Mouse (Mus musculus): ENCODE measurements around the gene Kif6. TPM values are rescaled to one million over a fixed set of nuclear protein-coding genes. Genes with fewer than 3 reads are reported as not detected.
A peak's percentile ranks its signal among the peaks of the same experiment; 100 is the strongest.

Kif6 gene
- polyA plus RNA-seq, 1 experiment from 2014 or later: 3.1 TPM

DNA sequence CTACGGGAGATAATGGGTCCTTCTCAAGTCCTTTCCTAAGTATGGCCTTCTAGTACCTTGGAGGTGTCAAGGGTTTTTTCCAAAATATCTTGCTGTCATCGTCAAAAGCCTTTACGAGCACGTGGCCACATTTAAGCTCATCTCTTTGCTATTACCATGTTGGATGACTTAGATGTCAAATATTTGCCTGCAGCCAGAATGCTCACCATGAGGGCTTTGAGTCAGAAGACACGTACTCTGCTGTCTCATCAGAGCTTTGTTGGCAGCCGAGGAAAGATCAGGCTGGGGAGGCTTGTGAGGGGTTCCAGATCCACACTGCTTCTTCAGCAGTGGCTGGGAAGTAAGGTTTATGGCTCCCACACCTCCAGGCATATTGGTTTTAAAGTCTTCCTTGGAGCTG lies 53.4 kb downstream of the Kif6 start:
- H3K4me1 ChIP-seq (ENCODE audit: control insufficient read depth, insufficient read depth, low read length): no peaks in the 10 kb centered on the region
- H3K4me2 ChIP-seq (ENCODE audit: low read depth, low read length): no peak overlapping the region
- H3K36me3 ChIP-seq (replicated peaks; ENCODE audit: control insufficient read depth, insufficient read depth, low read depth, low read length): no peaks in the 10 kb centered on the region
- no peaks in the 10 kb centered on the region for H3K27me3 ChIP-seq (ENCODE audit: control insufficient read depth, insufficient read depth, low read length)
- DNase-seq (ENCODE audit: low spot score) (no peak), ATAC-seq (replicated peaks; ENCODE audit: insufficient number of reproducible peaks, low FRiP score, low TSS enrichment, low read depth) (no peak)
- no peak overlapping the region for H3K27ac ChIP-seq (replicated peaks; ENCODE audit: low read depth, low read length)
- no peaks in the 10 kb centered on the region for H3K9me3 ChIP-seq (replicated peaks; ENCODE audit: control insufficient read depth, low read length)
- WGBS: 88% methylated on average over 6 of the region's 6 CpGs
- H3K4me3 ChIP-seq (ENCODE audit: low read depth, low read length): no peak overlapping the region
- H3K9ac ChIP-seq (replicated peaks; ENCODE audit: low read length): no peak overlapping the region

DNA sequence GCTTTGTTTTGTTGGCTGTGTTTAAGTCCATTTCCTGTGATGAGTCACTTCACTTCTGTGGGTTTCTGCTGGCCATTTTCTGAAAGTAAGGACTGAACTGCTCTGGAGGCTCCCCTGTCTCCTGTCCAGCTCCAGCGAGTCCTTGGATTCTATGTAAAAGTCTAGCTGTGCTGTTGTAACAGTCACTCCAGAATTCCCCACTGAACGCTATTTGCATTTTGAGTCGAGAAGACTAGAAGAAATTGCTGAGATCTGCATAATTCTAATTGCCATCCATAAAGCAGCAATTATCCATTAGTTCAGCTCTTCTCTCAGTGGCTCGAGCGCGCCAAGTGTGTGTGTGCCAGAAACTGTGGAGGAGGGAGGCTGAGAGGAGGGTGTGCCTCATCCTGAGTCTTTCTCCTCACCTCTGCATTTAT lies 57.0 kb downstream of the Kif6 start:
- Histone ChIP-seq H3K36me3 (replicated peaks; ENCODE audit: control insufficient read depth, insufficient read depth, low read depth, low read length) (no peaks in the 10 kb centered on the region), H3K9ac (replicated peaks; ENCODE audit: low read length) (no peak overlapping the region), H3K9me3 (replicated peaks; ENCODE audit: control insufficient read depth, low read length) (no peaks in the 10 kb centered on the region), H3K4me2 (ENCODE audit: low read depth, low read length) (no peak overlapping the region), H3K27ac (replicated peaks; ENCODE audit: low read depth, low read length) (no peak overlapping the region), H3K4me1 (ENCODE audit: control insufficient read depth, insufficient read depth, low read length) (no peaks in the 10 kb centered on the region), H3K4me3 (ENCODE audit: low read depth, low read length) (no peak overlapping the region), H3K27me3 (ENCODE audit: control insufficient read depth, insufficient read depth, low read length) (no peaks in the 10 kb centered on the region)
- no peak for DNase-seq (ENCODE audit: low spot score)
- no peak for ATAC-seq (replicated peaks; ENCODE audit: insufficient number of reproducible peaks, low FRiP score, low TSS enrichment, low read depth)
- WGBS: 66% methylated on average over 6 of the region's 6 CpGs

DNA sequence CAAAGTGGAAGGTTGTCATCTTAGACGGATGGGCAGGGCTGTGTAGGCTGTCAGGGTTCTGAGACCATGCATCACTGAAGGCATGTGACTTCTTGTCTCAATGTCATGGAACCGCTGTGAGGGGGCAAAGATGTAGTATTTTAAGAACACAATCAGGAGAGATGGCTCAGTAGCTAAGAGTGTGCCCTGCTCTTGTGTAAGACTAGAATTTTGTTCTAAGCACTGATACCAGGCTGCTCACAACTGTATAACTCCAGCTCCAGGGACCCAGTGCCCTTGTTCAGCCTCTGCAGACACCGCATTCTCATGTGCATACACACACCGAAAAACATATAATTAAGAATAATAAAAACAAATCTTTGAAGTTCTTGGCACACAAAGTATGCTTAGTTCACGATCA lies 57.5 kb downstream of the Kif6 start:
- H3K9me3 ChIP-seq (replicated peaks; ENCODE audit: control insufficient read depth, low read length): no peaks in the 10 kb centered on the region
- DNase-seq (ENCODE audit: low spot score): no peak
- H3K4me2 ChIP-seq (ENCODE audit: low read depth, low read length): no peak overlapping the region
- H3K36me3 ChIP-seq (replicated peaks; ENCODE audit: control insufficient read depth, insufficient read depth, low read depth, low read length): no peaks in the 10 kb centered on the region
- H3K4me1 ChIP-seq (ENCODE audit: control insufficient read depth, insufficient read depth, low read length): no peaks in the 10 kb centered on the region
- H3K27ac ChIP-seq (replicated peaks; ENCODE audit: low read depth, low read length): no peak overlapping the region
- 91% methylated on average over 5 of the region's 5 CpGs for WGBS
- H3K27me3 ChIP-seq (ENCODE audit: control insufficient read depth, insufficient read depth, low read length): no peaks in the 10 kb centered on the region
- no peak for ATAC-seq (replicated peaks; ENCODE audit: insufficient number of reproducible peaks, low FRiP score, low TSS enrichment, low read depth)
- no peak overlapping the region for H3K4me3 ChIP-seq (ENCODE audit: low read depth, low read length)
- H3K9ac ChIP-seq (replicated peaks; ENCODE audit: low read length): no peak overlapping the region

DNA sequence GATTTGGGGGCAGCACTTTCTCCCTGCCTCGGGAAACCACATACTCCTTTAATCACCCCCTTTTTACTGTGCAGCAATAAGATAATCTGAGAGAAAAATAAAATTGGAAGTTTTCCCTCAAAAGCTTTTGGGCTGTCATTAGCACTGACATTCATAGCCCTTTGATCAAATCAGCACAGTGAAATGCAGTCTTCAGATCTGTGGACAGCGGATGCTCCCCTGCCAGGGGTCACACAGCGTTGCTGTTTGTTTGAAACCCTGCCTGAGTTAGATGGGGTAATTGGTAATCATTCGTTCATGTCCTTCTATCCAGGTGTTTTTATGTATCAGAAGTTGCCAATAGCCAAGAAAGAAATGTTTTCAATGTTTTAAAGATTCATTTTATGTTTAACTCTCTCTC lies 60.7 kb downstream of the Kif6 start:
- no peaks in the 10 kb centered on the region for H3K4me1 ChIP-seq (ENCODE audit: control insufficient read depth, insufficient read depth, low read length)
- H3K27ac ChIP-seq (replicated peaks; ENCODE audit: low read depth, low read length): no peak overlapping the region
- H3K4me2 ChIP-seq (ENCODE audit: low read depth, low read length): no peak overlapping the region
- ATAC-seq (replicated peaks; ENCODE audit: insufficient number of reproducible peaks, low FRiP score, low TSS enrichment, low read depth) (no peak), DNase-seq (ENCODE audit: low spot score) (no peak)
- WGBS: 62% methylated on average over 4 of the region's 4 CpGs
- H3K9ac ChIP-seq (replicated peaks; ENCODE audit: low read length): no peak overlapping the region
- no peaks in the 10 kb centered on the region for H3K9me3 ChIP-seq (replicated peaks; ENCODE audit: control insufficient read depth, low read length)
- H3K27me3 ChIP-seq (ENCODE audit: control insufficient read depth, insufficient read depth, low read length): no peaks in the 10 kb centered on the region
- no peak overlapping the region for H3K4me3 ChIP-seq (ENCODE audit: low read depth, low read length)
- H3K36me3 ChIP-seq (replicated peaks; ENCODE audit: control insufficient read depth, insufficient read depth, low read depth, low read length): no peaks in the 10 kb centered on the region

DNA sequence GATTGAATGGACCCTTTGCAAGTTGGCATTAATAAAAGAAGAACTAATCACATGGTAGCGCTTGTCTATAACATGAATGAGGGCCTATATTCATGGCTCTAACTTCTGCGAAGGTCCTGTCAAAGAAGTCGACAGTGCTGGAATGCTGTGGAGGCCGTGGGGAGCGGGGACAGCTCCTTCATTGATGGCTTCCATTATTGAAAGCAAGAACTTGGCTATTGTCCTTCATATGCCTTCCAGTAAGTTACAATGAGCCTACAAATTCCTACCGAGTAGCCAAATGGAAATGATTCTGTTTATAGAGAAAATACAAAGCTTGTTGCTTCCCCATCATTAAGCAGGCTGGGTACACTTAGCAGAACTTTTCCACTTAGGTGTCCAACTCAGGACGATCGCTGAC lies 66.5 kb downstream of the Kif6 start:
- no peak overlapping the region for H3K27ac ChIP-seq (replicated peaks; ENCODE audit: low read depth, low read length)
- no peaks in the 10 kb centered on the region for H3K27me3 ChIP-seq (ENCODE audit: control insufficient read depth, insufficient read depth, low read length)
- H3K36me3 ChIP-seq (replicated peaks; ENCODE audit: control insufficient read depth, insufficient read depth, low read depth, low read length): no peaks in the 10 kb centered on the region
- H3K4me2 ChIP-seq (ENCODE audit: low read depth, low read length): no peak overlapping the region
- H3K4me1 ChIP-seq (ENCODE audit: control insufficient read depth, insufficient read depth, low read length): no peaks in the 10 kb centered on the region
- DNase-seq (ENCODE audit: low spot score): no peak
- no peak overlapping the region for H3K4me3 ChIP-seq (ENCODE audit: low read depth, low read length)
- 70% methylated on average over 8 of the region's 8 CpGs for WGBS
- H3K9me3 ChIP-seq (replicated peaks; ENCODE audit: control insufficient read depth, low read length): no peaks in the 10 kb centered on the region
- no peak overlapping the region for H3K9ac ChIP-seq (replicated peaks; ENCODE audit: low read length)
- no peak for ATAC-seq (replicated peaks; ENCODE audit: insufficient number of reproducible peaks, low FRiP score, low TSS enrichment, low read depth)

DNA sequence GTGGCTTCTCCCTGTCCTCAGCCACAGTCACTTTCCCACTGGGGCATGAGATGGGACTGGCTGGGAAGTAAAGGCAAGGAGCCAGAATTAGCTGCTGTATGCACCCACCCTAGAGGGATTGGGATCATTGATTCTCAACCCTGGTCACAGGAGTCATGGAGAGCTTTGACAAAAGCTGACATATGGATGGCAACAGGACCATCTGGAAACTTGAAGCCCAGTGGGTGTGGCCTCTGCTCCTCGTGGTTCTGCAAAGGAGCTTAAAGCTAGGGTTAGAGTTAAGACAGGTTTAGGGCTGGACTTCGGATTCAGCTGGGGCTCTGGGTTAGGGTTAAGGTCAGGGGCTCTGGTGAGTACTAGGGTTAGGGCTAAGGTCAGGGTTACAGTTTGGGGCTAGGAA lies 69.2 kb downstream of the Kif6 start:
- Histone ChIP-seq H3K9me3 (replicated peaks; ENCODE audit: control insufficient read depth, low read length) (no peaks in the 10 kb centered on the region), H3K36me3 (replicated peaks; ENCODE audit: control insufficient read depth, insufficient read depth, low read depth, low read length) (no peaks in the 10 kb centered on the region), H3K4me1 (ENCODE audit: control insufficient read depth, insufficient read depth, low read length) (no peaks in the 10 kb centered on the region), H3K9ac (replicated peaks; ENCODE audit: low read length) (no peak overlapping the region), H3K4me3 (ENCODE audit: low read depth, low read length) (no peak overlapping the region), H3K27ac (replicated peaks; ENCODE audit: low read depth, low read length) (no peak overlapping the region), H3K4me2 (ENCODE audit: low read depth, low read length) (no peak overlapping the region), H3K27me3 (ENCODE audit: control insufficient read depth, insufficient read depth, low read length) (no peaks in the 10 kb centered on the region)
- 8% methylated on average over 2 of the region's 2 CpGs for WGBS
- no peak for ATAC-seq (replicated peaks; ENCODE audit: insufficient number of reproducible peaks, low FRiP score, low TSS enrichment, low read depth)
- DNase-seq (ENCODE audit: low spot score): no peak

DNA sequence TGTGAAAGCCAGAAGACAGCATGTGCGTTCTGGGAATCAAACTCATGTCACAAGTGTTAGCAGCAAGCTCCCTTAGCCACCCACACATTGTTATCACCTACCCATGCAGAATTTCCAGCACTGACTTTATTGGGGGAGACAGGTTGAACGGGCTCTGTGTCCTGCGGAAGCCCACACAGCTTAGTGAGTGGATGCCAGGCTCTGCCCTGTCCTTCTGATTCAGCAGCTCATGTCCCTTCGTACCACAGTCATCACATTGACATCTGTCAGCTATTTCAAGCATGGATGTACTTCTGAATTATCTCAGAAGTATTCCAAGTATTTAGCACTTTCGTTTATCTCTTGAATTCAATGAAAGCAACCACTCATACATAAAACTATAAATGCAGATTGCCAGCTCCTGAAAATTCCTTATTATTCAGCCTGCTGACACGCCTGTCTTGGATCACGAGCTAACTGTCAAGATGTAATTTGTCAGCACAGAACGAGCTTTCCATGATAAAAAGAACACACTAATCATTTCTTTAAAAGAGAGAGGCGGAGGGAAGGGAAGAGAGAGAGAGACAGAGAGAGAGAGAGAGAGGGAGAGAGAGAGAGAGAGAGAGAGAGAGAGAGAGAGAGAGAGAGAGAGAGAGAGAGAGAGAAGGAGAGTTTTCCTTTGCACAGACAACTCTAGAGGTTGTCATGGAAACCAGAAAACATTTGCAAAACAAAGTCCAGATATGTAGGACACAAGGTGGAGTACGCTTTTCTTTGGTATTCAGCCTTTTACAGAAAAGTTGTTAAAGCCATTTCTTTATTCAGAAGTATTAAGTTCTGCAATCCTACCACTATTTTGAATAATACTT lies 75.9 kb downstream of the Kif6 start:
- H3K4me1 ChIP-seq (ENCODE audit: control insufficient read depth, insufficient read depth, low read length): no peaks in the 10 kb centered on the region
- no peak overlapping the region for H3K27ac ChIP-seq (replicated peaks; ENCODE audit: low read depth, low read length)
- H3K9ac ChIP-seq (replicated peaks; ENCODE audit: low read length): no peak overlapping the region
- no peak overlapping the region for H3K4me2 ChIP-seq (ENCODE audit: low read depth, low read length)
- WGBS: 69% methylated on average over 10 of the region's 10 CpGs
- ATAC-seq (replicated peaks; ENCODE audit: insufficient number of reproducible peaks, low FRiP score, low TSS enrichment, low read depth) (no peak), DNase-seq (ENCODE audit: low spot score) (peak; percentile 54)
- H3K9me3 ChIP-seq (replicated peaks; ENCODE audit: control insufficient read depth, low read length): no peaks in the 10 kb centered on the region
- no peaks in the 10 kb centered on the region for H3K36me3 ChIP-seq (replicated peaks; ENCODE audit: control insufficient read depth, insufficient read depth, low read depth, low read length)
- H3K4me3 ChIP-seq (ENCODE audit: low read depth, low read length): no peak overlapping the region
- no peaks in the 10 kb centered on the region for H3K27me3 ChIP-seq (ENCODE audit: control insufficient read depth, insufficient read depth, low read length)

DNA sequence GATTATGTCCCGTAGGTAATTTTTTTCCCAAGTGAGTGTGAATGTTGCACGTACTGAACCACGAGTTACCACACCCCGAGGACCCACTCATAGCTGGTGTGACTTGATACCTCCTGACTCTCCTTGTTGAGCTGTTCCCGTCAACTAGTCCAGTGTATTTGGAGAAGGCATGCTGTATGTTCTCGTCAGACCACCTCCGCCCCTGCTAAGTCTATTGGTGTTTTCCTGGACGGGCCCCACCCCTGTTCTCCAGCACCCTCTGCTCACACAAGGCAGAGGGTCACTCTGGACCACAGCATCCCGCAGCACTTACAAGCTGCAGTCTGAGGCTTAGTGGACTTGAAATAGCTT lies 76.5 kb downstream of the Kif6 start:
- no peak for DNase-seq (ENCODE audit: low spot score)
- H3K9me3 ChIP-seq (replicated peaks; ENCODE audit: control insufficient read depth, low read length): no peaks in the 10 kb centered on the region
- H3K4me1 ChIP-seq (ENCODE audit: control insufficient read depth, insufficient read depth, low read length): no peaks in the 10 kb centered on the region
- H3K4me3 ChIP-seq (ENCODE audit: low read depth, low read length): no peak overlapping the region
- no peak overlapping the region for H3K4me2 ChIP-seq (ENCODE audit: low read depth, low read length)
- no peak overlapping the region for H3K27ac ChIP-seq (replicated peaks; ENCODE audit: low read depth, low read length)
- no peaks in the 10 kb centered on the region for H3K27me3 ChIP-seq (ENCODE audit: control insufficient read depth, insufficient read depth, low read length)
- no peaks in the 10 kb centered on the region for H3K36me3 ChIP-seq (replicated peaks; ENCODE audit: control insufficient read depth, insufficient read depth, low read depth, low read length)
- no peak overlapping the region for H3K9ac ChIP-seq (replicated peaks; ENCODE audit: low read length)
- ATAC-seq (replicated peaks; ENCODE audit: insufficient number of reproducible peaks, low FRiP score, low TSS enrichment, low read depth): no peak
- 75% methylated on average over 9 of the region's 9 CpGs for WGBS

Measured in embryonic facial prominence, embryonic 11.5 days (tissue).